Mouse (Mus musculus): Measurements from ENCODE around the gene Tacc2. TPM values are rescaled to one million over a fixed set of nuclear protein-coding genes. Genes with fewer than 3 reads are reported as not detected.

Gene Tacc2
- polyA plus RNA-seq, 1 experiment from 2014 or later: 15.6 TPM

- DNase-seq (ENCODE audit: low spot score) (no peak), ATAC-seq (ENCODE audit: low FRiP score, low TSS enrichment) (no peak)
- no peak overlapping the region for H3K27ac ChIP-seq (replicated peaks)
- WGBS: 83% methylated on average over 9 of the region's 9 CpGs
- no peaks in the 10 kb centered on the region for H3K27me3 ChIP-seq (ENCODE audit: control insufficient read depth, insufficient read depth, low read length)
- TF ChIP-seq CTCF (IDR thresholded peaks at IDR 0.05; ENCODE audit: low read depth): no peak
- TF ChIP-seq EP300 (optimal IDR thresholded peaks at IDR 0.05): no peak
- no peaks in the 10 kb centered on the region for H3K4me1 ChIP-seq (replicated peaks; ENCODE audit: control insufficient read depth, insufficient read depth)
- H3K36me3 ChIP-seq (ENCODE audit: control insufficient read depth, insufficient read depth, low read length): no peaks in the 10 kb centered on the region
- no peak overlapping the region for H3K4me2 ChIP-seq (replicated peaks; ENCODE audit: low read depth)
- no peaks in the 10 kb centered on the region for H3K9me3 ChIP-seq (ENCODE audit: control insufficient read depth, low read length)
- no peak overlapping the region for H3K9ac ChIP-seq (ENCODE audit: low read length)
- no peak overlapping the region for H3K4me3 ChIP-seq (ENCODE audit: low read depth, low read length)
Measured at GRCm38 (mm10) chr7:130793671-130794070, 216.4 kb downstream of the Tacc2 start.

GRCm38 (mm10) chr7:130796786-130797185 is 219.5 kb downstream of the Tacc2 start:
- H3K27ac ChIP-seq (replicated peaks): no peak overlapping the region
- ATAC-seq (ENCODE audit: low FRiP score, low TSS enrichment): no peak
- H3K9me3 ChIP-seq (ENCODE audit: control insufficient read depth, low read length): no peaks in the 10 kb centered on the region
- WGBS: 73% methylated on average over 8 of the region's 8 CpGs
- no peaks in the 10 kb centered on the region for H3K27me3 ChIP-seq (ENCODE audit: control insufficient read depth, insufficient read depth, low read length)
- H3K4me3 ChIP-seq (ENCODE audit: low read depth, low read length): no peak overlapping the region
- no peak for DNase-seq (ENCODE audit: low spot score)
- TF ChIP-seq EP300 (optimal IDR thresholded peaks at IDR 0.05): no peak
- peak; percentile 55 for TF ChIP-seq CTCF (IDR thresholded peaks at IDR 0.05; ENCODE audit: low read depth)
- no peaks in the 10 kb centered on the region for H3K4me1 ChIP-seq (replicated peaks; ENCODE audit: control insufficient read depth, insufficient read depth)
- H3K9ac ChIP-seq (ENCODE audit: low read length): no peak overlapping the region
- no peaks in the 10 kb centered on the region for H3K36me3 ChIP-seq (ENCODE audit: control insufficient read depth, insufficient read depth, low read length)
- H3K4me2 ChIP-seq (replicated peaks; ENCODE audit: low read depth): no peak overlapping the region

GRCm38 (mm10) chr7:130797524-130797923 is 220.3 kb downstream of the Tacc2 start:
- no peak overlapping the region for H3K4me2 ChIP-seq (replicated peaks; ENCODE audit: low read depth)
- TF ChIP-seq CTCF (IDR thresholded peaks at IDR 0.05; ENCODE audit: low read depth) (no peak), EP300 (optimal IDR thresholded peaks at IDR 0.05) (no peak)
- H3K9me3 ChIP-seq (ENCODE audit: control insufficient read depth, low read length): no peaks in the 10 kb centered on the region
- 86% methylated on average over 6 of the region's 6 CpGs for WGBS
- DNase-seq (ENCODE audit: low spot score): no peak
- ATAC-seq (ENCODE audit: low FRiP score, low TSS enrichment): no peak
- no peaks in the 10 kb centered on the region for H3K27me3 ChIP-seq (ENCODE audit: control insufficient read depth, insufficient read depth, low read length)
- H3K27ac ChIP-seq (replicated peaks): no peak overlapping the region
- no peak overlapping the region for H3K4me3 ChIP-seq (ENCODE audit: low read depth, low read length)
- no peaks in the 10 kb centered on the region for H3K36me3 ChIP-seq (ENCODE audit: control insufficient read depth, insufficient read depth, low read length)
- H3K9ac ChIP-seq (ENCODE audit: low read length): no peak overlapping the region
- no peaks in the 10 kb centered on the region for H3K4me1 ChIP-seq (replicated peaks; ENCODE audit: control insufficient read depth, insufficient read depth)

- Histone ChIP-seq H3K4me2 (replicated peaks; ENCODE audit: low read depth) (no peak overlapping the region), H3K36me3 (ENCODE audit: control insufficient read depth, insufficient read depth, low read length) (no peaks in the 10 kb centered on the region), H3K9ac (ENCODE audit: low read length) (no peak overlapping the region), H3K27me3 (ENCODE audit: control insufficient read depth, insufficient read depth, low read length) (no peaks in the 10 kb centered on the region), H3K9me3 (ENCODE audit: control insufficient read depth, low read length) (no peaks in the 10 kb centered on the region), H3K4me1 (replicated peaks; ENCODE audit: control insufficient read depth, insufficient read depth) (no peaks in the 10 kb centered on the region), H3K4me3 (ENCODE audit: low read depth, low read length) (no peak overlapping the region), H3K27ac (replicated peaks) (no peak overlapping the region)
- WGBS: 58% methylated on average over 10 of the region's 10 CpGs
- ATAC-seq (ENCODE audit: low FRiP score, low TSS enrichment): 0 out of 2 replicates have a peak, but pooled peaks have one; percentile 26
- no peak for DNase-seq (ENCODE audit: low spot score)
- TF ChIP-seq CTCF (IDR thresholded peaks at IDR 0.05; ENCODE audit: low read depth): no peak
- no peak for TF ChIP-seq EP300 (optimal IDR thresholded peaks at IDR 0.05)
Measured at GRCm38 (mm10) chr7:130799418-130799817, 222.2 kb downstream of the Tacc2 start.

GRCm38 (mm10) chr7:130800681-130801080 is 223.4 kb downstream of the Tacc2 start:
- TF ChIP-seq EP300 (optimal IDR thresholded peaks at IDR 0.05) (no peak), CTCF (IDR thresholded peaks at IDR 0.05; ENCODE audit: low read depth) (no peak)
- Histone ChIP-seq H3K27ac (replicated peaks) (no peak overlapping the region), H3K9ac (ENCODE audit: low read length) (no peak overlapping the region), H3K36me3 (ENCODE audit: control insufficient read depth, insufficient read depth, low read length) (no peaks in the 10 kb centered on the region), H3K4me2 (replicated peaks; ENCODE audit: low read depth) (no peak overlapping the region), H3K27me3 (ENCODE audit: control insufficient read depth, insufficient read depth, low read length) (no peaks in the 10 kb centered on the region), H3K9me3 (ENCODE audit: control insufficient read depth, low read length) (no peaks in the 10 kb centered on the region), H3K4me1 (replicated peaks; ENCODE audit: control insufficient read depth, insufficient read depth) (no peaks in the 10 kb centered on the region), H3K4me3 (ENCODE audit: low read depth, low read length) (no peak overlapping the region)
- DNase-seq (ENCODE audit: low spot score) (no peak), ATAC-seq (ENCODE audit: low FRiP score, low TSS enrichment) (peak; percentile 27; the same call in 1 of the 2 replicates)
- WGBS: 35% methylated on average over 4 of the region's 4 CpGs

- H3K27ac ChIP-seq (replicated peaks): no peak overlapping the region
- no peaks in the 10 kb centered on the region for H3K36me3 ChIP-seq (ENCODE audit: control insufficient read depth, insufficient read depth, low read length)
- DNase-seq (ENCODE audit: low spot score): no peak
- no peaks in the 10 kb centered on the region for H3K4me1 ChIP-seq (replicated peaks; ENCODE audit: control insufficient read depth, insufficient read depth)
- no peak overlapping the region for H3K9ac ChIP-seq (ENCODE audit: low read length)
- H3K4me2 ChIP-seq (replicated peaks; ENCODE audit: low read depth): no peak overlapping the region
- no peak overlapping the region for H3K4me3 ChIP-seq (ENCODE audit: low read depth, low read length)
- 83% methylated on average over 4 of the region's 4 CpGs for WGBS
- TF ChIP-seq EP300 (optimal IDR thresholded peaks at IDR 0.05) (no peak), CTCF (IDR thresholded peaks at IDR 0.05; ENCODE audit: low read depth) (no peak)
- H3K27me3 ChIP-seq (ENCODE audit: control insufficient read depth, insufficient read depth, low read length): no peaks in the 10 kb centered on the region
- no peak for ATAC-seq (ENCODE audit: low FRiP score, low TSS enrichment)
- H3K9me3 ChIP-seq (ENCODE audit: control insufficient read depth, low read length): no peaks in the 10 kb centered on the region
Measured at GRCm38 (mm10) chr7:130801811-130802210, 224.6 kb downstream of the Tacc2 start.

Measured in stomach, postnatal 0 days (tissue).